Mouse (Mus musculus): ENCODE results near the gene Gnas. TPM values are rescaled to one million over a fixed set of nuclear protein-coding genes. Genes with fewer than 3 reads are reported as not detected.

Gnas gene
- polyA plus RNA-seq (2015; fragmentation: Nextera tagmentation; extraction: Ambion mirVana) = 976 and 1,086 TPM in 2 replicates

- Histone ChIP-seq H3K4me3 (peak within 1 kb of the TSS; percentile 26), H3K27me3 (peaks cover 55% of the 10 kb centered on the region), H3K36me3 (ENCODE audit: poor library complexity, severe bottlenecking) (peaks cover 86% of the 10 kb centered on the region), H3K9me3 (replicated peaks) (peaks cover 28% of the 10 kb centered on the region), H3K4me2 (peak within 1 kb of the TSS; percentile 48), H3K9ac (no peak within 1 kb of the TSS), H3K27ac (no peak within 1 kb of the TSS), H3K4me1 (peaks cover 21% of the 10 kb centered on the region; the same call in 1 of the 2 replicates)
- ATAC-seq = peak; percentile 33
- 41% methylated on average over 19 of the region's 19 CpGs for WGBS
These were observed at the start of gene Gnas for GRCm38 (mm10) chr2:174284011-174284410. TSS of gene Gnas (plus strand) at chr2:174284320.

GRCm38 (mm10) chr2:174242431-174242830 is 41.7 kb upstream of the Gnas start:
- Histone ChIP-seq H3K27me3 (no peaks in the 10 kb centered on the region), H3K4me1 (no peaks in the 10 kb centered on the region), H3K36me3 (ENCODE audit: poor library complexity, severe bottlenecking) (no peaks in the 10 kb centered on the region), H3K9ac (no peak overlapping the region), H3K4me3 (no peak overlapping the region), H3K4me2 (no peak overlapping the region), H3K27ac (no peak overlapping the region), H3K9me3 (replicated peaks) (no peaks in the 10 kb centered on the region)
- WGBS = 91% methylated on average over 5 of the region's 5 CpGs
- ATAC-seq = no peak

- no peak for ATAC-seq
- no peak overlapping the region for H3K4me2 ChIP-seq
- H3K4me1 ChIP-seq = no peaks in the 10 kb centered on the region
- H3K4me3 ChIP-seq = no peak overlapping the region
- H3K9me3 ChIP-seq (replicated peaks) = no peaks in the 10 kb centered on the region
- H3K27me3 ChIP-seq = no peaks in the 10 kb centered on the region
- H3K9ac ChIP-seq = no peak overlapping the region
- H3K27ac ChIP-seq = no peak overlapping the region
- H3K36me3 ChIP-seq (ENCODE audit: poor library complexity, severe bottlenecking) = no peaks in the 10 kb centered on the region
These were observed 32.2 kb upstream of the Gnas start for GRCm38 (mm10) chr2:174251963-174252362.

GRCm38 (mm10) chr2:174257312-174257711 is 26.8 kb upstream of the Gnas start:
- Histone ChIP-seq H3K4me3 (no peak overlapping the region), H3K4me2 (no peak overlapping the region), H3K36me3 (ENCODE audit: poor library complexity, severe bottlenecking) (no peaks in the 10 kb centered on the region), H3K27me3 (no peaks in the 10 kb centered on the region), H3K4me1 (no peaks in the 10 kb centered on the region), H3K27ac (no peak overlapping the region), H3K9ac (no peak overlapping the region), H3K9me3 (replicated peaks) (no peaks in the 10 kb centered on the region)
- WGBS = 11% methylated on average over 2 of the region's 2 CpGs
- ATAC-seq = no peak

DNA sequence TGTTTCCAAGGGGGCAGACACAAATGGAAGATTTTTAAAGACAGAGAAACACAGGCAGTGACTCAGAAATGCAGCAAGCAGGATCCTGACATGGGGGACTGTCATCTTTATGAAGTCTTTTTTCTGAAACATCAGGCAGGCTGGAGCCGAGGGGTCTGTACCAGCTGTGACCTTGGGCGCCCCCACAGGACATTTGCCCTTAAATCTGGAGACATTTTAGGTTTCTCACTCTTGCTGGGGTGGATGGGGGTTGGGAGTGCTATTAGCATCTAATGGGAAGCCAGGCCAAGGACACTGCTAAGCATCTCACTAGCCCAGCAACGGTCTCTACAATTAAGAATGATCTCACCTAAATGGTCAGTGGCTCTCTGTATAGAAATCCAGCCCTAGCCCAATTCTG is 24.1 kb upstream of the Gnas start:
- ATAC-seq = no peak
- H3K36me3 ChIP-seq (ENCODE audit: poor library complexity, severe bottlenecking) = no peaks in the 10 kb centered on the region
- WGBS = 6% methylated on average over 3 of the region's 3 CpGs
- no peaks in the 10 kb centered on the region for H3K4me1 ChIP-seq
- no peaks in the 10 kb centered on the region for H3K27me3 ChIP-seq
- no peak overlapping the region for H3K4me2 ChIP-seq
- H3K4me3 ChIP-seq = no peak overlapping the region
- no peak overlapping the region for H3K27ac ChIP-seq
- no peaks in the 10 kb centered on the region for H3K9me3 ChIP-seq (replicated peaks)
- H3K9ac ChIP-seq = no peak overlapping the region

DNA sequence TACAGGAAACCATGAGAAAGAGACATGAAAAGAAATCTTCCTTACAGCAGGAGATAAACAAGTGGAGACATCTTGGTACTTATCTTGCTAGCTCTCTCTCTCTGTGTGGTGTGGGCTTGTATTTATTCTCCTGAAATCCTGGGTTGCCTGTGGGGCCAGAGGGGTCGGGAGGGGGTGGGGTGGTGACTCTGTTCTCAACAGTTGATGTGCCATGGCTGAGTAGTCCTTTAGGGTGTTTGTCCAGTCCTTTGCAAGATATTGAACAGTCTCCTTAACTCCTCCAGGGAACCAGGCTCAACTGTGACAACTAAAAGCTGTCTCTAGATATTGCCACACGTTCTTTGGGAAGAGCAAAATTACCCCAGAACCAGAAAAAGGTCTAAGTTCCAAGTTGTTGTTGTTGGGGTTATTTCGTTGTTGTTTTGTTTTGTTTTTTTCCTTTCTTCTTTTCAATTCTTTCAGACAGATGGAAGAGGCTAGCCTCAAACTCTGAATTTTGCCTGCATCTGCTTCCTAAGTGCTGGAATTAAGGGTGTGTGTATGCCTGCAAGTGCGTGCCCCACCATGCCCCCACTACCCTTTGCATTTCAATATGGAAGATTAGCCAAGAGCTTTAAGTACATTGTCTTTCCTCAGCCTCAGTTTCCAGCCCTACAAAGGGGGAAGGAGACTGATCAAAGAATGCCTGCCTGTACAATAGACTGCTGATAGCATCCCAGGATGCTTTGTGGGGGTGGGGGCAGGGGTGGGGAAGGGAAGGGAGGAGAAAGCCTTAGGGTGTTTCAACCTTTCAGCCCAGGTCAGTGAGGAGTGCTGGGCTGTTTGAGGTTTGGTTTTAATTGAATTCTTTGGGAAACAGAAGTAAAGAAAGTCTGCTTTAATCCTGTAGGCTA is 23.0 kb upstream of the Gnas start:
- H3K4me3 ChIP-seq = no peak overlapping the region
- no peaks in the 10 kb centered on the region for H3K9me3 ChIP-seq (replicated peaks)
- H3K27ac ChIP-seq = no peak overlapping the region
- H3K36me3 ChIP-seq (ENCODE audit: poor library complexity, severe bottlenecking) = peaks cover 2% of the 10 kb centered on the region; the same call in 1 of the 2 replicates
- WGBS = 7% methylated on average over 4 of the region's 4 CpGs
- no peaks in the 10 kb centered on the region for H3K27me3 ChIP-seq
- ATAC-seq = no peak
- H3K4me2 ChIP-seq = no peak overlapping the region
- H3K9ac ChIP-seq = no peak overlapping the region
- no peaks in the 10 kb centered on the region for H3K4me1 ChIP-seq

- H3K4me2 ChIP-seq = no peak overlapping the region
- H3K27ac ChIP-seq = no peak overlapping the region
- no peak for ATAC-seq
- no peaks in the 10 kb centered on the region for H3K27me3 ChIP-seq
- H3K4me3 ChIP-seq = no peak overlapping the region
- WGBS = 40% methylated on average over 6 of the region's 6 CpGs
- H3K9me3 ChIP-seq (replicated peaks) = no peaks in the 10 kb centered on the region
- no peaks in the 10 kb centered on the region for H3K4me1 ChIP-seq
- H3K36me3 ChIP-seq (ENCODE audit: poor library complexity, severe bottlenecking) = peaks cover 8% of the 10 kb centered on the region
- no peak overlapping the region for H3K9ac ChIP-seq
These were observed 22.3 kb upstream of the Gnas start for GRCm38 (mm10) chr2:174261801-174262200.

DNA sequence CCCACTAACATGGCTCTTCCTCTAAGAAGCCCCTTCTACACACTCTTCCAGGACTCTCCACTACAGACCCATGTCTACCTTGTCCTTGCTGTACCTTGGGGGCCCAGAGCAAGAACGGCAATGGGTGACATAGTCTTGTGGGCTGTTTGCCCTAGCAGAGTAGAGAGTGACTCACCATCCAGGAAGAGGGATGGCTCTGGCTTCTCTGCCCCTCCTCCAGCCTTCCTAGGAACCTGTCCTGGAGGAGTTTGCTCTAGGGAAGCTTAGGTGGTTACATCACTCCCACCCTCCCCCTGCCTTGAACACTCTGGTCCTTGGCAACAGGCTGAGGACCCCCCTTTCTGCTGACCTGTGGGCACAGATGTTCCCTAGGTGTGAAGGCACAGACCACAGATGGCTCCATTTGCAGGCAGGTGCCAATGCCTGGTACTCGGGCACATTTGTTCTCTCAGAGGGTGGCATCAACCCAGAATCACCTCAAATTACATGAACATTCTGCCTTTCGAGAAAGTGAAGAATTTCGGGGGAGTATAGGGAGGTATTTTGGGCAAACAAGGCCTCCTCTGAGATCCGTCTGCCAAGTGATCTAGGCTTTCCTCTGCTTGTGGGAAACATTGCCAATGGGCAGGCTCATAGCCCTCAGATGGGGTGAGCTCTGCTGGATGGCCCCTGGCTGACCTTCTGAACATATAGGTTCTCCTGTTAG is 20.9 kb upstream of the Gnas start:
- H3K36me3 ChIP-seq (ENCODE audit: poor library complexity, severe bottlenecking) = peaks cover 23% of the 10 kb centered on the region
- no peak overlapping the region for H3K27ac ChIP-seq
- no peaks in the 10 kb centered on the region for H3K4me1 ChIP-seq
- H3K4me2 ChIP-seq = no peak overlapping the region
- no peak overlapping the region for H3K4me3 ChIP-seq
- H3K9ac ChIP-seq = no peak overlapping the region
- no peaks in the 10 kb centered on the region for H3K9me3 ChIP-seq (replicated peaks)
- H3K27me3 ChIP-seq = no peaks in the 10 kb centered on the region
- no peak for ATAC-seq
- 86% methylated on average over 5 of the region's 5 CpGs for WGBS

GRCm38 (mm10) chr2:174264248-174264647 is 19.9 kb upstream of the Gnas start:
- Histone ChIP-seq H3K4me1 (no peaks in the 10 kb centered on the region), H3K9ac (no peak overlapping the region), H3K4me3 (no peak overlapping the region), H3K27ac (no peak overlapping the region), H3K27me3 (no peaks in the 10 kb centered on the region), H3K4me2 (no peak overlapping the region), H3K9me3 (replicated peaks) (no peaks in the 10 kb centered on the region), H3K36me3 (ENCODE audit: poor library complexity, severe bottlenecking) (peaks cover 33% of the 10 kb centered on the region)
- no peak for ATAC-seq
- WGBS = 81% methylated on average over 8 of the region's 8 CpGs

- peaks cover 59% of the 10 kb centered on the region for H3K36me3 ChIP-seq (ENCODE audit: poor library complexity, severe bottlenecking)
- no peak overlapping the region for H3K9ac ChIP-seq
- H3K27ac ChIP-seq = no peak overlapping the region
- 90% methylated on average over 7 of the region's 7 CpGs for WGBS
- no peaks in the 10 kb centered on the region for H3K9me3 ChIP-seq (replicated peaks)
- H3K4me2 ChIP-seq = no peak overlapping the region
- H3K4me1 ChIP-seq = no peaks in the 10 kb centered on the region
- no peak overlapping the region for H3K4me3 ChIP-seq
- H3K27me3 ChIP-seq = no peaks in the 10 kb centered on the region
- no peak for ATAC-seq
These were observed 13.7 kb upstream of the Gnas start for GRCm38 (mm10) chr2:174270416-174270815.

GRCm38 (mm10) chr2:174271459-174271858 is 12.7 kb upstream of the Gnas start:
- H3K4me3 ChIP-seq = no peak overlapping the region
- H3K9me3 ChIP-seq (replicated peaks) = no peaks in the 10 kb centered on the region
- H3K27ac ChIP-seq = no peak overlapping the region
- peaks cover 54% of the 10 kb centered on the region for H3K36me3 ChIP-seq (ENCODE audit: poor library complexity, severe bottlenecking)
- H3K9ac ChIP-seq = no peak overlapping the region
- no peaks in the 10 kb centered on the region for H3K4me1 ChIP-seq
- H3K27me3 ChIP-seq = no peaks in the 10 kb centered on the region
- H3K4me2 ChIP-seq = no peak overlapping the region
- 88% methylated on average over 6 of the region's 6 CpGs for WGBS
- no peak for ATAC-seq

- H3K4me2 ChIP-seq = no peak overlapping the region
- WGBS = 88% methylated on average over 5 of the region's 5 CpGs
- no peak overlapping the region for H3K9ac ChIP-seq
- H3K27me3 ChIP-seq = no peaks in the 10 kb centered on the region
- H3K4me3 ChIP-seq = no peak overlapping the region
- no peak for ATAC-seq
- H3K9me3 ChIP-seq (replicated peaks) = no peaks in the 10 kb centered on the region
- H3K27ac ChIP-seq = no peak overlapping the region
- no peaks in the 10 kb centered on the region for H3K4me1 ChIP-seq
- H3K36me3 ChIP-seq (ENCODE audit: poor library complexity, severe bottlenecking) = peaks cover 37% of the 10 kb centered on the region
These were observed 11.0 kb upstream of the Gnas start for GRCm38 (mm10) chr2:174273131-174273530.
